Mouse (Mus musculus) myocyte (in vitro differentiated cells): ENCODE results near the gene Alg14. TPM values are rescaled to one million over a fixed set of nuclear protein-coding genes. Genes with fewer than 3 reads are reported as not detected.

Experiments used
- H3K27me3 ChIP-seq: one replicate; pipeline ENCODE4 v1.6.1; 2011; ENCODE audit not compliant: control insufficient read depth, insufficient read depth, insufficient read length
- H3K36me3 ChIP-seq: one replicate; pipeline ENCODE4 v1.6.1; 2011; ENCODE audit not compliant: control insufficient read depth, insufficient read depth
- H3K4me2 ChIP-seq: one replicate; pipeline ENCODE4 v1.6.1; 2011; ENCODE audit warnings: low read depth, control low read depth
- H3K4me3 ChIP-seq: one replicate; pipeline ENCODE4 v1.5.1; 2011; ENCODE audit warnings: mild to moderate bottlenecking, control low read depth, moderate library complexity
- H3K79me2 ChIP-seq: one replicate; pipeline ENCODE4 v1.6.1; 2011; ENCODE audit not compliant: control insufficient read depth, insufficient read depth
- H3ac ChIP-seq: one replicate; pipeline ENCODE4 v1.6.1; 2011; ENCODE audit not compliant: control insufficient read depth, insufficient read length
- CEBPB ChIP-seq: IDR thresholded peaks from 2 replicates; pipeline ENCODE4 v1.6.1; 2011; ENCODE audit warnings: mild to moderate bottlenecking, moderate library complexity; ENCODE audit not compliant: poor library complexity, insufficient read depth, severe bottlenecking
- E2F4 ChIP-seq: IDR thresholded peaks from one replicate; pipeline ENCODE4 v1.6.1; 2011; ENCODE audit warnings: mild to moderate bottlenecking, control low read depth, moderate library complexity; ENCODE audit not compliant: insufficient read depth
- MAX ChIP-seq: IDR thresholded peaks from one replicate; pipeline ENCODE4 v1.6.1; 2011; ENCODE audit warnings: low read depth, mild to moderate bottlenecking, control low read depth
- MYOD1 ChIP-seq, 3 experiments: IDR thresholded peaks; one replicate each; pipeline ENCODE4 v1.6.1; 2011; ENCODE audit warnings: control low read depth in 2 of 3, low read depth in 2 of 3, mild to moderate bottlenecking in 2 of 3, moderate library complexity in 1 of 3; ENCODE audit not compliant: insufficient read length in 2 of 3, control insufficient read depth in 1 of 3
- MYOG ChIP-seq, 3 experiments: IDR thresholded peaks; one replicate each; pipeline ENCODE4 v1.6.1; 2011; ENCODE audit warnings: control low read depth in 2 of 3, low read depth in 2 of 3, mild to moderate bottlenecking in 2 of 3; ENCODE audit not compliant: insufficient read length in 2 of 3, control insufficient read depth in 1 of 3, insufficient read depth in 1 of 3
- POLR2A ChIP-seq: IDR thresholded peaks from one replicate; pipeline ENCODE4 v1.6.1; 2011; ENCODE audit warnings: low read depth, mild to moderate bottlenecking, control low read depth, moderate library complexity; ENCODE audit not compliant: insufficient read length
- POLR2AphosphoS2 ChIP-seq: IDR thresholded peaks from one replicate; pipeline ENCODE4 v1.6.1; 2011; ENCODE audit warnings: low read depth, control low read depth; ENCODE audit not compliant: insufficient read length
- REST ChIP-seq: IDR thresholded peaks from one replicate; pipeline ENCODE4 v1.6.1; 2011; ENCODE audit warnings: mild to moderate bottlenecking, control low read depth, moderate library complexity; ENCODE audit not compliant: insufficient read depth, insufficient read length
- SRF ChIP-seq: IDR thresholded peaks from one replicate; pipeline ENCODE4 v1.6.1; 2011; ENCODE audit warnings: low read depth; ENCODE audit not compliant: control insufficient read depth, insufficient read length
- TCF12 ChIP-seq: IDR thresholded peaks from one replicate; pipeline ENCODE4 v1.6.1; 2011; ENCODE audit warnings: mild to moderate bottlenecking, control low read depth; ENCODE audit not compliant: poor library complexity, insufficient read depth, severe bottlenecking
- TCF3 ChIP-seq: IDR thresholded peaks from one replicate; pipeline ENCODE4 v1.6.1; 2011; ENCODE audit warnings: low read depth, control low read depth; ENCODE audit not compliant: insufficient read length
- USF1 ChIP-seq: IDR thresholded peaks from one replicate; pipeline ENCODE4 v1.6.1; 2011; ENCODE audit warnings: low read depth, mild to moderate bottlenecking, control low read depth, moderate library complexity
- polyA plus RNA-seq: library from polyadenylated mRNA; unstranded; fragments of >200 nt; fragmentation: generic; extraction: Trizol; gene quantifications from one replicate; pipeline ENCODE4 v1.2.1, GENCODE M21; 2012; ENCODE audit warnings: missing spikeins

Gene Alg14
- polyA plus RNA-seq, 1 experiment = 14.8 TPM

GRCm38 (mm10) chr3:121346507-121347267, 55.1 kb downstream of the Alg14 start:
- no peak for TF ChIP-seq E2F4
- TF ChIP-seq USF1 = no peak
- TF ChIP-seq POLR2A = no peak
- TF ChIP-seq MAX = no peak
- no peak for TF ChIP-seq REST
- TF ChIP-seq TCF3 = no peak
- no peak for TF ChIP-seq CEBPB
- no peak for TF ChIP-seq POLR2AphosphoS2
- no peak for TF ChIP-seq SRF
- no peak for TF ChIP-seq TCF12
- Histone ChIP-seq H3K36me3 (no peaks in the 10 kb centered on the region), H3K79me2 (no peaks in the 10 kb centered on the region), H3K27me3 (no peaks in the 10 kb centered on the region), H3K4me3 (no peak overlapping the region), H3K4me2 (peak overlapping the region; percentile 48), H3ac (no peak overlapping the region)

DNA sequence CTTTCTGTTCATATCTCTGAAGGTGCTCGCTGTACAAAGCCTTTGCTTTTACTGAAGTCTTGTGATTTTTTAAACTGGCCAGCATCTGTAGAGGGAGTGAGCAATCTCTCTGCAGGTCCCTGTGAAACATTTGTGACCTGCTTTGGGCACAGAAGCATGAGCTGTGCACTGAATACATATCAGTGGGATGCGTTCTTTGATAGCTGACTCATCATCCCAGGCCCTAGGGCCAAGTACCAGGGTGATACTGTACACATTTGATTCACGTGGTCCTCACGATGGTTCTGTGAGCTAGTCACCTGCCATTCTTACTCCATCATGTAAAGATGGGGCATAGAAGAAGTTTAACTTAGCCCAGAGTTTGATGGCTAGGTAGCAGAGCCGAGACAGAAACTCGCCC, 57.2 kb downstream of the Alg14 start:
- no peak overlapping the region for H3ac ChIP-seq
- H3K27me3 ChIP-seq = no peaks in the 10 kb centered on the region
- no peak overlapping the region for H3K4me3 ChIP-seq
- peak overlapping the region; percentile 44 for H3K4me2 ChIP-seq
- H3K36me3 ChIP-seq = no peaks in the 10 kb centered on the region
- TF ChIP-seq MYOD1 (IDR thresholded peaks at IDR 0.05; ENCODE audit: control insufficient read depth in 1 of 3, insufficient read length in 2 of 3, low read depth in 2 of 3) (no peak), TCF3 (no peak), POLR2A (no peak), CEBPB (no peak), USF1 (no peak), MYOG (IDR thresholded peaks at IDR 0.05; ENCODE audit: control insufficient read depth in 1 of 3, insufficient read depth in 1 of 3, insufficient read length in 2 of 3, low read depth in 2 of 3) (no peak), POLR2AphosphoS2 (no peak), MAX (no peak), TCF12 (no peak), REST (no peak), SRF (no peak), E2F4 (no peak)
- no peaks in the 10 kb centered on the region for H3K79me2 ChIP-seq

DNA sequence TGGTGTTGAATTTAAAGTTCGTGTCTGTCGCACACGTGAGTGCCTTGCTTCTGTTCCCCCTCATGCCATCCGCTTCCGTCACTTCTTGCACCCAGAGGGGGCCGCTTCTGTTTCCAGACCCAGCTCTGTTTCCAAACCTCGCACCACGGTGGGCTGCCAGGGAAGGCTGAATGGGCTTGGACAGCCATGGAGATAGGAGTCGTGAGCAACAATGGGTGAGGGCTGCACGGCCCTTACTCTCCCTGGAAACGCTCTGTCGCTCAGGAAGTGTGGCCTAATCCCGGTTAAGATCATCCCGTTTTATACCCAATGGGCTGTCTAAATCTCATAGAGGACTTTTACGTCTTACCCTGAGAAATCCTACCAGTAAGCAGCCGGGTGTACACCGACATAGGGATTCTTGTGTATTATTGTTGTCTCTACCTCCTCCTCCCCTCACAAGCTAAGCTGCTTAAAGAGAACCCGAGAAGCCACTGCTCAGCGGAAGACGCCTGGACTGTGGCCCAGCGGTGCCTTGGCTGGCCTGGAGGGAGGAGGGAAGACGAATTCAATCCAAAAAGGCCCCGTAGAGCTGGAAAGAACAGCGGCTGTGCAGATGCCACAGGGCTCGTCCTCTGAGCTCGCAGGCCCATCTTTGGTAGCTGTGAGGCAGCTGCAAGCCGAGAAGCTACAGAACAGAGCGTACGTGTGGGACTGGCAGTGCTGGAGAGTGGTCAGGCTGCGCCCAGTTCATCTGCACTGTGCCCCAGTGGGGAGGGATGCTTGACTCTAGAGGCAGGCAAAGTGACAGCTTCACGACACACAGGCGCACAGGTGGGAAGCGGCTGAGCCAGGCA, 58.0 kb downstream of the Alg14 start:
- Histone ChIP-seq H3K36me3 (no peaks in the 10 kb centered on the region), H3ac (no peak overlapping the region), H3K4me2 (no peak overlapping the region), H3K79me2 (no peaks in the 10 kb centered on the region), H3K27me3 (no peaks in the 10 kb centered on the region), H3K4me3 (no peak overlapping the region)
- TF ChIP-seq E2F4 (no peak), SRF (no peak), POLR2AphosphoS2 (no peak), MYOD1 (IDR thresholded peaks at IDR 0.05; ENCODE audit: control insufficient read depth in 1 of 3, insufficient read length in 2 of 3, low read depth in 2 of 3) (peak in 1 of 3 experiments; percentile 1), USF1 (no peak)

GRCm38 (mm10) chr3:121351257-121351656, 59.7 kb downstream of the Alg14 start:
- Histone ChIP-seq H3K36me3 (no peaks in the 10 kb centered on the region), H3K79me2 (no peaks in the 10 kb centered on the region), H3K4me2 (no peak overlapping the region), H3ac (no peak overlapping the region), H3K4me3 (no peak overlapping the region), H3K27me3 (no peaks in the 10 kb centered on the region)
- no peak for TF ChIP-seq TCF12
- TF ChIP-seq CEBPB = no peak
- TF ChIP-seq MAX = no peak
- TF ChIP-seq E2F4 = no peak
- no peak for TF ChIP-seq POLR2A
- TF ChIP-seq POLR2AphosphoS2 = no peak
- TF ChIP-seq TCF3 = no peak
- no peak for TF ChIP-seq USF1

DNA sequence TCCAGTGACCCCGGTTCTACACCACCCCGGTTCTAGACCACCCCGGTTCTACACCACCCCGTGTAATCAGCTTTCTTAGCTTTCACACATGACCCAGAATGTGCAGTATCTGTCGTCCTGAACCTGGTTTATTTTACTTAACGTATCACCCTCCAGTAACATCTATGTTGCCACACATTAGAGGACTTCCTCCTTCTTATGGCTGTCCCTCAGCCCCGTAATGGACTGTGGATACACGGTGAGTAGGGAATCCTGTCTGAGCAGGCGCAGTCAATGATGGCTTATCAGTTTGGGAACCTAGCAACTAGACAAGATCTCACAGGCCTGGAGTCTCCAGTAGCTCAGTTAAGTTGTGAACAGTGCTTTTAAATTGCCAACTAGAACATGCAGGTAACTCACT, 62.7 kb downstream of the Alg14 start:
- no peak for TF ChIP-seq MYOD1 (IDR thresholded peaks at IDR 0.05; ENCODE audit: control insufficient read depth in 1 of 3, insufficient read length in 2 of 3, low read depth in 2 of 3)
- no peak for TF ChIP-seq USF1
- TF ChIP-seq E2F4 = no peak
- TF ChIP-seq MAX = no peak
- no peak for TF ChIP-seq POLR2AphosphoS2
- TF ChIP-seq SRF = no peak
- no peak for TF ChIP-seq TCF3
- TF ChIP-seq TCF12 = no peak
- no peak for TF ChIP-seq POLR2A
- TF ChIP-seq CEBPB = no peak
- no peak for TF ChIP-seq REST
- no peak for TF ChIP-seq MYOG (IDR thresholded peaks at IDR 0.05; ENCODE audit: control insufficient read depth in 1 of 3, insufficient read depth in 1 of 3, insufficient read length in 2 of 3, low read depth in 2 of 3)
- H3K4me3 ChIP-seq = no peak overlapping the region
- no peak overlapping the region for H3K4me2 ChIP-seq
- no peak overlapping the region for H3ac ChIP-seq
- no peaks in the 10 kb centered on the region for H3K36me3 ChIP-seq
- H3K79me2 ChIP-seq = no peaks in the 10 kb centered on the region
- no peaks in the 10 kb centered on the region for H3K27me3 ChIP-seq
